Mouse (Mus musculus) heart, postnatal 0 days (tissue): Measurements from ENCODE around the gene Drc3.

Experiments
- CTCF ChIP-seq: IDR thresholded peaks from 2 replicates; pipeline ENCODE4 v1.5.1; 2016; ENCODE audit warnings: antibody characterized with exemption, control low read depth, low read depth
- EP300 ChIP-seq: IDR thresholded peaks from 2 replicates; pipeline ENCODE4 v1.6.1; 2016; ENCODE audit warnings: antibody characterized with exemption, low read depth

DNA sequence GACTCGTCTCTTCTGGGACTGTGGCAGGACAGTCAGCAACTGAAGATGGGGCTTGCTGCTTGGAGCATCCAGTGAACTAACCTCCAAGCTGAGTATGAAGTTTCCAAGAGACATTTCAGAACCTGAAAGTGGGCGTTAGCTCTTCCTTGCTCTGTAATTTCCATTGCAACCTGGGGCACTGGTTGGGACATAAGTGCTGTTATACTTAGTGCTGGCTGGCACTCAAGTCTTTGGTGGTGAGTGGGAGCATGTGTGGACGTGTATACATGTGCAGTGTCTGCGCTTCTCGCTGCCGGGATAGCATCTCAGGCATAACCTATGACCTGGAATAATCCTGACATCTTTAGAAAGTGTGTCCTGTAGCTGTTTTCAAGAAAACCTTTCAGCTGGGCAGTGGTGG is 38.2 kb downstream of the Drc3 start:
- no peak for TF ChIP-seq EP300
- TF ChIP-seq CTCF: no peak
